Mouse (Mus musculus) CD4-positive, CD25-positive, alpha-beta regulatory T cell (primary cell): Measurements from ENCODE around the gene Hdgfl2. TPM values are rescaled to one million over a fixed set of nuclear protein-coding genes. Genes with fewer than 3 reads are reported as not detected.

Experiments used
- polyA plus RNA-seq: library from polyadenylated mRNA; unstranded; fragments of 100-300 nt; shearing (Covaris generic); gene quantifications from one replicate; pipeline ENCODE4 v1.2.1, GENCODE M21; 2017

Gene Hdgfl2
- polyA plus RNA-seq, result 147 TPM

GRCm38 (mm10) chr17:56078880-56079795 lies at the start of gene Hdgfl2:
TSS of gene Hdgfl2 (plus strand) at chr17:56079634.

GRCm38 (mm10) chr17:56036176-56036900 lies 43.1 kb upstream of the Hdgfl2 start, which contains the start of gene Sh3gl1:
TSS of gene Sh3gl1 (minus strand) at chr17:56036635.

GRCm38 (mm10) chr17:56040030-56040856 lies 39.2 kb upstream of the Hdgfl2 start, which contains the start of gene Chaf1a:
TSS of gene Chaf1a (plus strand) at chr17:56040439.

GRCm38 (mm10) chr17:56074827-56075208 lies 4.6 kb upstream of the Hdgfl2 start, which contains the start of gene Ubxn6:
TSS of gene Ubxn6 (minus strand) at chr17:56075028.

GRCm38 (mm10) chr17:56109219-56110051 lies 30.0 kb downstream of the Hdgfl2 start, which contains the start of gene Plin4:
TSS of gene Plin4 (minus strand) at chr17:56109803.

GRCm38 (mm10) chr17:56117251-56117710 lies 37.8 kb downstream of the Hdgfl2 start, which contains the start of gene Plin5:
TSS of gene Plin5 (minus strand) at chr17:56117596.

GRCm38 (mm10) chr17:56121826-56122225 lies 42.4 kb downstream of the Hdgfl2 start, which contains the start of gene Lrg1:
TSS of gene Lrg1 (minus strand) at chr17:56122001.

GRCm38 (mm10) chr17:56139858-56140595 lies 60.6 kb downstream of the Hdgfl2 start, which contains the start of gene Sema6b:
TSS of gene Sema6b (minus strand) at chr17:56140343.

Other genes with a start within 250 kb of the Hdgfl2 start
- 17.0 TPM for gene Zfp119a, start 200.7 kb upstream of the Hdgfl2 start, polyA plus RNA-seq
- 23.4 TPM for gene Zfp959, start 187.5 kb upstream of the Hdgfl2 start, polyA plus RNA-seq
- gene Zfp119b, start 130.1 kb upstream of the Hdgfl2 start, polyA plus RNA-seq, result 13.5 TPM
- gene Ebi3, start 127.0 kb upstream of the Hdgfl2 start, polyA plus RNA-seq, result 26.3 TPM
- 38.8 TPM for gene Yju2, start 120.5 kb upstream of the Hdgfl2 start, polyA plus RNA-seq
- 0.89 TPM for gene Shd, start 109.2 kb upstream of the Hdgfl2 start, polyA plus RNA-seq
- gene Fsd1, start 93.1 kb upstream of the Hdgfl2 start, polyA plus RNA-seq, result 0.44 TPM
- gene Stap2, start 74.0 kb upstream of the Hdgfl2 start, polyA plus RNA-seq, result 0.83 TPM
- 144 TPM for gene Mpnd, start 73.9 kb upstream of the Hdgfl2 start, polyA plus RNA-seq
- 192 TPM for gene Sh3gl1, start 43.0 kb upstream of the Hdgfl2 start, polyA plus RNA-seq
- 3.3 TPM for gene Chaf1a, start 39.2 kb upstream of the Hdgfl2 start, polyA plus RNA-seq
- 76.2 TPM for gene Ubxn6, start 4.6 kb upstream of the Hdgfl2 start, polyA plus RNA-seq
- gene Plin4, start 30.2 kb downstream of the Hdgfl2 start, polyA plus RNA-seq, result not detected
- gene Plin5, start 38.0 kb downstream of the Hdgfl2 start, polyA plus RNA-seq, result 0.08 TPM
- gene Lrg1, start 42.4 kb downstream of the Hdgfl2 start, polyA plus RNA-seq, result 0.25 TPM
- 0.12 TPM for gene Sema6b, start 60.7 kb downstream of the Hdgfl2 start, polyA plus RNA-seq
- gene Tnfaip8l1, start 82.8 kb downstream of the Hdgfl2 start, polyA plus RNA-seq, result 38.0 TPM
- 54.2 TPM for gene Mydgf, start 104.3 kb downstream of the Hdgfl2 start, polyA plus RNA-seq
- gene Dpp9, start 139.3 kb downstream of the Hdgfl2 start, polyA plus RNA-seq, result 47.3 TPM
- gene Fem1a, start 177.2 kb downstream of the Hdgfl2 start, polyA plus RNA-seq, result 16.8 TPM
- gene Ticam1, start 197.2 kb downstream of the Hdgfl2 start, polyA plus RNA-seq, result 5.5 TPM
- gene Plin3, start 213.2 kb downstream of the Hdgfl2 start, polyA plus RNA-seq, result 35.1 TPM
- not detected for gene Arrdc5, start 220.7 kb downstream of the Hdgfl2 start, polyA plus RNA-seq
- 12.0 TPM for gene Uhrf1, start 223.7 kb downstream of the Hdgfl2 start, polyA plus RNA-seq
- gene Kdm4b, start 246.4 kb downstream of the Hdgfl2 start, polyA plus RNA-seq, result 57.1 TPM